Mouse (Mus musculus) CH12.LX (cell line): ENCODE measurements at regions not wholly inside any gene's neighbourhood (a gene's known extent, or its start where the extent isn't known, plus 50 kb on each side); places are given as distances from the start of the nearest gene placed in this dataset.

Experiments used
- DNase-seq: peaks from one replicate; pipeline ENCODE4 v3.0.0-alpha.2; 2013; ENCODE audit errors: extremely low read depth
- H3K27ac ChIP-seq: 2 replicates; pipeline ENCODE4 v1.5.1; 2012; ENCODE audit warnings: low read depth, mild to moderate bottlenecking, control low read depth, moderate library complexity; ENCODE audit not compliant: insufficient read depth
- H3K27me3 ChIP-seq: replicated peaks from 2 replicates; pipeline ENCODE3; 2012; ENCODE audit warnings: inconsistent platforms
- H3K36me3 ChIP-seq, 2 experiments: replicated peaks in 1 of 2; 2 replicates each; pipeline versions ENCODE3 to v1.6.1; 2012; ENCODE audit warnings: inconsistent platforms in 1 of 2, low read length in 1 of 2, mild to moderate bottlenecking in 1 of 2, mixed read lengths in 1 of 2, moderate library complexity in 1 of 2; ENCODE audit not compliant: control insufficient read depth in 1 of 2, insufficient read depth in 1 of 2
- H3K4me1 ChIP-seq, 2 experiments: 2 replicates each; pipeline ENCODE4 v1.6.1; 2012; ENCODE audit warnings: inconsistent platforms in 1 of 2, moderate library complexity in 1 of 2; ENCODE audit not compliant: insufficient read depth in 2 of 2, control insufficient read depth in 1 of 2
- H3K4me2 ChIP-seq: 2 replicates; pipeline ENCODE4 v1.6.1; 2012; ENCODE audit warnings: low read depth, mild to moderate bottlenecking, control low read depth; ENCODE audit not compliant: poor library complexity, insufficient read depth, severe bottlenecking
- H3K4me3 ChIP-seq, 3 experiments: fragments of 150-350 bp in 1 of 3; sonication (generic) in 1 of 3; replicated peaks in 1 of 3; 2 replicates each; pipeline versions ENCODE3 to v1.5.1; 2011 to 2012; ENCODE audit warnings: low read depth in 2 of 3, low read length in 2 of 3, mild to moderate bottlenecking in 2 of 3, moderate library complexity in 2 of 3, control low read depth in 1 of 3, improper control_type of control experiment in 1 of 3, inconsistent platforms in 1 of 3, mixed read lengths in 1 of 3; ENCODE audit not compliant: poor library complexity in 1 of 3
- H3K79me2 ChIP-seq: replicated peaks from 2 replicates; pipeline ENCODE4 v1.6.1; 2012; ENCODE audit warnings: mild to moderate bottlenecking, moderate library complexity; ENCODE audit not compliant: control insufficient read depth, poor library complexity, insufficient read depth, severe bottlenecking; ENCODE audit errors: extremely low read depth
- H3K9ac ChIP-seq: 2 replicates; pipeline ENCODE4 v1.6.1; 2012; ENCODE audit warnings: low read depth, mild to moderate bottlenecking, control low read depth, moderate library complexity; ENCODE audit not compliant: insufficient read depth
- H3K9me3 ChIP-seq: replicated peaks from 2 replicates; pipeline ENCODE3; 2012; ENCODE audit warnings: low read length, inconsistent platforms, mixed read lengths
- CTCF ChIP-seq, 2 experiments: IDR thresholded peaks in 1 of 2; conservative IDR thresholded peaks in 1 of 2; 2 replicates each; pipeline ENCODE4 v1.5.1; 2011 to 2012; ENCODE audit warnings: low read depth in 2 of 2, low read length in 2 of 2, improper control_type of control experiment in 1 of 2, inconsistent platforms in 1 of 2, mild to moderate bottlenecking in 1 of 2, moderate library complexity in 1 of 2
- E2F4 ChIP-seq: IDR thresholded peaks from 2 replicates; pipeline ENCODE4 v1.6.1; 2011; ENCODE audit warnings: low read depth, low read length, improper control_type of control experiment; ENCODE audit not compliant: insufficient replicate concordance
- EP300 ChIP-seq: IDR thresholded peaks from 2 replicates; pipeline ENCODE4 v1.6.1; 2011; ENCODE audit warnings: low read length, improper control_type of control experiment
- ETS1 ChIP-seq: conservative IDR thresholded peaks from 2 replicates; pipeline ENCODE4 v1.6.1; 2012; ENCODE audit warnings: low read depth, mild to moderate bottlenecking, inconsistent platforms, low read length, improper control_type of control experiment, moderate library complexity
- GABPA ChIP-seq: IDR thresholded peaks from 2 replicates; pipeline ENCODE4 v1.6.1; 2012; ENCODE audit warnings: low read depth, low read length, improper control_type of control experiment, inconsistent platforms; ENCODE audit not compliant: insufficient replicate concordance
- HCFC1 ChIP-seq: IDR thresholded peaks from 2 replicates; pipeline ENCODE4 v1.6.1; 2012; ENCODE audit warnings: low read depth, mild to moderate bottlenecking, inconsistent platforms, low read length, improper control_type of control experiment
- IRF4 ChIP-seq: IDR thresholded peaks from 2 replicates; pipeline ENCODE4 v1.6.1; 2014; ENCODE audit warnings: low read depth, mild to moderate bottlenecking, inconsistent platforms, low read length, improper control_type of control experiment
- JUND ChIP-seq: conservative IDR thresholded peaks from 2 replicates; pipeline ENCODE4 v1.6.1; 2011; ENCODE audit warnings: low read depth, low read length, improper control_type of control experiment
- MAZ ChIP-seq: IDR thresholded peaks from 2 replicates; pipeline ENCODE4 v1.6.1; 2012; ENCODE audit warnings: low read depth, mild to moderate bottlenecking, inconsistent platforms, low read length, improper control_type of control experiment, moderate library complexity
- MEF2A ChIP-seq: IDR thresholded peaks from 2 replicates; pipeline ENCODE4 v1.6.1; 2014; ENCODE audit warnings: low read depth, mild to moderate bottlenecking, inconsistent platforms, low read length, improper control_type of control experiment, borderline replicate concordance
- MYC ChIP-seq: IDR thresholded peaks from 2 replicates; pipeline ENCODE4 v1.6.1; 2011; ENCODE audit warnings: low read depth, mild to moderate bottlenecking, improper control_type of control experiment, low read length
- NELFE ChIP-seq: IDR thresholded peaks from 2 replicates; pipeline ENCODE4 v1.6.1; 2011; ENCODE audit warnings: low read depth, low read length, improper control_type of control experiment
- RCOR1 ChIP-seq: conservative IDR thresholded peaks from 2 replicates; pipeline ENCODE4 v1.6.1; 2012; ENCODE audit warnings: low read depth, mild to moderate bottlenecking, inconsistent platforms, low read length, improper control_type of control experiment
- TCF12 ChIP-seq: IDR thresholded peaks from 2 replicates; pipeline ENCODE4 v1.6.1; 2014; ENCODE audit warnings: low read depth, mild to moderate bottlenecking, inconsistent platforms, low read length, improper control_type of control experiment
- USF2 ChIP-seq: conservative IDR thresholded peaks from 2 replicates; pipeline ENCODE4 v1.6.1; 2011; ENCODE audit warnings: low read depth, low read length, improper control_type of control experiment
- ZKSCAN1 ChIP-seq: IDR thresholded peaks from 2 replicates; pipeline ENCODE4 v1.6.1; 2012; ENCODE audit warnings: low read depth, inconsistent platforms, low read length, improper control_type of control experiment, borderline replicate concordance
- ZMIZ1 ChIP-seq: IDR thresholded peaks from 2 replicates; pipeline ENCODE4 v1.6.1; 2012; ENCODE audit warnings: low read depth, mild to moderate bottlenecking, inconsistent platforms, low read length, improper control_type of control experiment
- ZNF384 ChIP-seq: IDR thresholded peaks from 2 replicates; pipeline ENCODE4 v1.6.1; 2012; ENCODE audit warnings: low read depth, low read length, improper control_type of control experiment, inconsistent platforms
- dilution Hi-C: fragments of 300-500 bp; cut with MboI; formaldehyde crosslinking; loops from 2 replicates; pipeline ENCODE4 v1.14.3; 2020; ENCODE audit warnings: low sequenced_read_pairs; ENCODE audit not compliant: extremely low pct_unique_long_range_greater_than_20kb, extremely low pct_ligation_motif_present
- in situ Hi-C: fragments of 300-500 bp; cut with MboI; formaldehyde crosslinking; loops from 3 replicates; pipeline ENCODE4 v1.14.3; 2019; ENCODE audit warnings: low sequenced_read_pairs, low pct_ligation_motif_present, low pct_unique_long_range_greater_than_20kb, mixed read lengths

DNA sequence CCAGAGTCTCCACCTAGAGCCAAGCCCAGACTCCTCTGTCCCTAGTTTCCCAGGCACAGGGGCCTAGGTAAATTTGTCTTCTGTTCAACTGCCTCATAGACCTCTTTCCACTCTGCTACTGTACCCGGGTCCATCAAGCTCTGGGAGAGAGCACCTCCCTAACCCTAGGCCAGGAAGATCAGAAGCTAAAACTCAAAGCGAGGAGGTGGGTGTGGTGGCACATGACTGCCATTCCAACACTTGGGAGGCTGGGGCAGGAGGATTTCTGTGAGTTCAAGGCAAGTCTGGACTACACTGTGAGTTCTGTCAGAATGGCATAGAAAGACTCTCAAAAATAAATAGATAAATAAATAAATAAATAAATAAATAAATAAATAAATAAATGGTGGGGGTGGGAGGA lies 91.2 kb upstream of the Tbx3 start:
- Histone ChIP-seq H3K9me3 (peaks cover 70% of the 10 kb centered on the region), H3K4me3 (no peak overlapping the region), H3K4me1 (no peaks in the 10 kb centered on the region)
- TF ChIP-seq MAZ: no peak
- no peak for TF ChIP-seq USF2
- TF ChIP-seq ETS1: no peak
- no peak for TF ChIP-seq HCFC1
- TF ChIP-seq, all 38 proteins: peak for 0
- H3K27me3 ChIP-seq: no peaks in the 10 kb centered on the region
- DNase-seq: no peak
- in situ Hi-C loops (no loop called here), dilution Hi-C loops (no loop called here)
- no peak overlapping the region for H3K27ac ChIP-seq
- H3K36me3 ChIP-seq: no peaks in the 10 kb centered on the region
- H3K4me2 ChIP-seq: no peak overlapping the region
- H3K9ac ChIP-seq: no peak overlapping the region
- H3K79me2 ChIP-seq: 0 out of 2 replicates have a peak, but pooled peaks cover 4% of the 10 kb centered on the region

DNA sequence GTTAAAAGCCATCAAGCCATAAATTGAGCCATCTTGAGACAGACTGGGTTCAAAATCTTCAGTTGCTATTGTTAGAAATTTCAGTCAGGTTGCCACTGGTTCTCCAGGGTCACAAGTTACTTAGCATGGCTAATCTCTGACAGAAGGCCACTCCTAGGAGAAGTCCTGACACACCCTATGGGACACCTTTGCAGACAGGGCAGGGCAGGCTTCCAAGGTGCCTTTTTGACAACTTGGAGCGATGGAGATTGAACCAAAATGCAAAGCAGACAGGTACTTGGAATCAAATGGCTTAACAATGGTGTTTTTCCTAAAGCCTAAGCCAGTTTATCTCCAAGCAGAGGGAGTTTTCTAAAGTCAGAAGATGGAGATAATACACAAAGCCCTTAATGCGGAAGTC lies 90.7 kb upstream of the Tbx3 start:
- H3K27me3 ChIP-seq: no peaks in the 10 kb centered on the region
- peaks cover 70% of the 10 kb centered on the region for H3K9me3 ChIP-seq
- no peak for DNase-seq
- H3K79me2 ChIP-seq: 0 out of 2 replicates have a peak, but pooled peaks cover 4% of the 10 kb centered on the region
- H3K36me3 ChIP-seq: no peaks in the 10 kb centered on the region
- H3K27ac ChIP-seq: no peak overlapping the region
- H3K4me2 ChIP-seq: no peak overlapping the region
- no peak overlapping the region for H3K4me3 ChIP-seq
- TF ChIP-seq MEF2A: no peak
- no peak for TF ChIP-seq RCOR1
- TF ChIP-seq E2F4: no peak
- no peak for TF ChIP-seq GABPA
- no peak for TF ChIP-seq NELFE
- TF ChIP-seq JUND: no peak
- TF ChIP-seq ZNF384: no peak
- TF ChIP-seq TCF12: no peak
- TF ChIP-seq MYC: no peak
- TF ChIP-seq EP300: no peak
- no peak for TF ChIP-seq ZMIZ1
- no peak for TF ChIP-seq MAZ
- TF ChIP-seq USF2: no peak
- TF ChIP-seq ETS1: no peak
- no peak for TF ChIP-seq ZKSCAN1
- TF ChIP-seq IRF4: no peak
- no peak for TF ChIP-seq CTCF (conservative IDR thresholded peaks at IDR 0.05 in 1 of 2, IDR thresholded peaks at IDR 0.05 in 1 of 2; ENCODE audit: low read depth in 2 of 2, low read length in 2 of 2)
- H3K9ac ChIP-seq: no peak overlapping the region
- H3K4me1 ChIP-seq: no peaks in the 10 kb centered on the region
- in situ Hi-C loops: no loop called here
- dilution Hi-C loops: no loop called here
